Mouse (Mus musculus) stomach, postnatal 0 days (tissue): ENCODE measurements around the gene Gm17662. TPM values are rescaled to one million over a fixed set of nuclear protein-coding genes. Genes with fewer than 3 reads are reported as not detected.

Source experiments
- ATAC-seq: fragments of 200-750 bp; cut with Nextera tagmentation; 2 replicates; pipeline ENCODE4 v1.8.0; 2017; ENCODE audit not compliant: low FRiP score, low TSS enrichment
- DNase-seq: peaks from one replicate; pipeline ENCODE4 v3.0.0-alpha.2; 2016; ENCODE audit warnings: low spot score
- H3K27ac ChIP-seq: fragments of 300-500 bp; sonication (generic); replicated peaks from 2 replicates; pipeline ENCODE4 v1.5.1; 2014; ENCODE audit warnings: mild to moderate bottlenecking, control low read depth
- H3K27me3 ChIP-seq: fragments of 300-500 bp; sonication (generic); 2 replicates; pipeline ENCODE4 v1.6.1; 2014; ENCODE audit warnings: low read length; ENCODE audit not compliant: control insufficient read depth, insufficient read depth
- H3K36me3 ChIP-seq: fragments of 300-500 bp; sonication (generic); 2 replicates; pipeline ENCODE4 v1.6.1; 2014; ENCODE audit warnings: low read length, mixed read lengths; ENCODE audit not compliant: control insufficient read depth, insufficient read depth
- H3K4me1 ChIP-seq: fragments of 300-500 bp; sonication (generic); replicated peaks from 2 replicates; pipeline ENCODE4 v1.6.1; 2014; ENCODE audit warnings: antibody characterized with exemption; ENCODE audit not compliant: control insufficient read depth, insufficient read depth
- H3K4me2 ChIP-seq: fragments of 300-500 bp; sonication (generic); replicated peaks from 2 replicates; pipeline ENCODE4 v1.6.1; 2014; ENCODE audit warnings: low read depth, mild to moderate bottlenecking, control low read depth, moderate library complexity
- H3K4me3 ChIP-seq: fragments of 300-500 bp; sonication (generic); 2 replicates; pipeline ENCODE4 v1.5.1; 2014; ENCODE audit warnings: low read depth, low read length, control low read depth
- H3K9ac ChIP-seq: fragments of 300-500 bp; sonication (generic); 2 replicates; pipeline ENCODE4 v1.6.1; 2014; ENCODE audit warnings: mild to moderate bottlenecking, low read length, control low read depth, mixed read lengths
- H3K9me3 ChIP-seq: fragments of 300-500 bp; sonication (generic); 2 replicates; pipeline ENCODE4 v1.6.1; 2016; ENCODE audit warnings: low read length; ENCODE audit not compliant: control insufficient read depth
- CTCF ChIP-seq: IDR thresholded peaks from 2 replicates; pipeline ENCODE4 v1.5.1; 2016; ENCODE audit warnings: antibody characterized with exemption, low read depth, mild to moderate bottlenecking, moderate library complexity
- EP300 ChIP-seq: optimal IDR thresholded peaks from 2 replicates; pipeline ENCODE3; 2016; ENCODE audit warnings: antibody characterized with exemption
- WGBS: fragments of 180-500 bp; shearing (Covaris S2); extraction: QIAGEN DNeasy Blood & Tissue Kit; methylation state at CpG from one replicate; pipeline ENCODE4 v1.1.7; 2014; 5-methylcytosine and 5-hydroxymethylcytosine counted together
- polyA plus RNA-seq: library from polyadenylated mRNA; unstranded; fragments of >200 nt; fragmentation: Nextera tagmentation; extraction: Ambion mirVana; gene quantifications from 2 replicates; pipeline ENCODE4 v1.2.1, GENCODE M21; 2015

Gm17662 gene
- polyA plus RNA-seq, result not detected in 2 replicates

GRCm38 (mm10) chr4:104857029-104857428, at the start of gene Gm17662:
Gene Gm17662 (plus strand): TSS chr4:104857329.
- Histone ChIP-seq H3K9me3 (no peaks in the 10 kb centered on the region), H3K4me3 (no peak within 1 kb of the TSS), H3K4me2 (no peak within 1 kb of the TSS), H3K9ac (no peak within 1 kb of the TSS), H3K4me1 (no peaks in the 10 kb centered on the region), H3K27ac (no peak within 1 kb of the TSS), H3K36me3 (no peaks in the 10 kb centered on the region), H3K27me3 (no peaks in the 10 kb centered on the region)
- ATAC-seq, result no peak
- 53% methylated on average over 1 of the region's 1 CpGs for WGBS
- TF ChIP-seq CTCF, result no peak
- no peak for TF ChIP-seq EP300
- DNase-seq, result no peak

- 48% methylated on average over 10 of the region's 10 CpGs for WGBS
- no peaks in the 10 kb centered on the region for H3K9me3 ChIP-seq
- TF ChIP-seq CTCF (no peak), EP300 (no peak)
- DNase-seq, result no peak
- ATAC-seq, result no peak
- no peak overlapping the region for H3K9ac ChIP-seq
- H3K27ac ChIP-seq, result no peak overlapping the region
- no peaks in the 10 kb centered on the region for H3K4me1 ChIP-seq
- no peaks in the 10 kb centered on the region for H3K36me3 ChIP-seq
- H3K27me3 ChIP-seq, result no peaks in the 10 kb centered on the region
- no peak overlapping the region for H3K4me3 ChIP-seq
- no peak overlapping the region for H3K4me2 ChIP-seq
These were observed 46.3 kb upstream of the Gm17662 start for GRCm38 (mm10) chr4:104810710-104811286.

- 54% methylated on average over 2 of the region's 2 CpGs for WGBS
- Histone ChIP-seq H3K27me3 (no peaks in the 10 kb centered on the region), H3K9me3 (no peaks in the 10 kb centered on the region), H3K4me3 (no peak overlapping the region), H3K27ac (no peak overlapping the region), H3K4me2 (no peak overlapping the region), H3K36me3 (no peaks in the 10 kb centered on the region), H3K4me1 (no peaks in the 10 kb centered on the region), H3K9ac (no peak overlapping the region)
- TF ChIP-seq EP300, result no peak
- TF ChIP-seq CTCF, result no peak
- ATAC-seq (no peak), DNase-seq (no peak)
These were observed 43.5 kb upstream of the Gm17662 start for GRCm38 (mm10) chr4:104813617-104814016.

- Histone ChIP-seq H3K9me3 (no peaks in the 10 kb centered on the region), H3K4me2 (no peak overlapping the region), H3K27me3 (no peaks in the 10 kb centered on the region), H3K9ac (no peak overlapping the region), H3K4me1 (no peaks in the 10 kb centered on the region), H3K4me3 (no peak overlapping the region), H3K36me3 (no peaks in the 10 kb centered on the region), H3K27ac (no peak overlapping the region)
- ATAC-seq (no peak), DNase-seq (no peak)
- no peak for TF ChIP-seq CTCF
- TF ChIP-seq EP300, result no peak
- 82% methylated on average over 4 of the region's 4 CpGs for WGBS
These were observed 40.5 kb upstream of the Gm17662 start for GRCm38 (mm10) chr4:104816519-104817232.

- Histone ChIP-seq H3K4me3 (no peak overlapping the region), H3K27me3 (no peaks in the 10 kb centered on the region), H3K36me3 (no peaks in the 10 kb centered on the region), H3K9ac (no peak overlapping the region), H3K27ac (no peak overlapping the region), H3K4me2 (no peak overlapping the region), H3K4me1 (no peaks in the 10 kb centered on the region), H3K9me3 (no peaks in the 10 kb centered on the region)
- ATAC-seq, result no peak
- peak; percentile 26 for TF ChIP-seq CTCF
- TF ChIP-seq EP300, result no peak
- 52% methylated on average over 2 of the region's 2 CpGs for WGBS
- no peak for DNase-seq
These were observed 39.6 kb upstream of the Gm17662 start for GRCm38 (mm10) chr4:104817509-104817908.

GRCm38 (mm10) chr4:104818986-104819385, 38.1 kb upstream of the Gm17662 start:
- H3K4me3 ChIP-seq, result no peak overlapping the region
- H3K9me3 ChIP-seq, result no peaks in the 10 kb centered on the region
- H3K27ac ChIP-seq, result no peak overlapping the region
- no peaks in the 10 kb centered on the region for H3K27me3 ChIP-seq
- ATAC-seq, result no peak
- WGBS, result 65% methylated on average over 4 of the region's 4 CpGs
- no peak overlapping the region for H3K9ac ChIP-seq
- H3K4me2 ChIP-seq, result no peak overlapping the region
- no peak for DNase-seq
- TF ChIP-seq EP300, result no peak
- TF ChIP-seq CTCF, result no peak
- no peaks in the 10 kb centered on the region for H3K4me1 ChIP-seq
- no peaks in the 10 kb centered on the region for H3K36me3 ChIP-seq
